ENCODE assay signal across 1 mouse cellular context in the genomic region with DNA sequence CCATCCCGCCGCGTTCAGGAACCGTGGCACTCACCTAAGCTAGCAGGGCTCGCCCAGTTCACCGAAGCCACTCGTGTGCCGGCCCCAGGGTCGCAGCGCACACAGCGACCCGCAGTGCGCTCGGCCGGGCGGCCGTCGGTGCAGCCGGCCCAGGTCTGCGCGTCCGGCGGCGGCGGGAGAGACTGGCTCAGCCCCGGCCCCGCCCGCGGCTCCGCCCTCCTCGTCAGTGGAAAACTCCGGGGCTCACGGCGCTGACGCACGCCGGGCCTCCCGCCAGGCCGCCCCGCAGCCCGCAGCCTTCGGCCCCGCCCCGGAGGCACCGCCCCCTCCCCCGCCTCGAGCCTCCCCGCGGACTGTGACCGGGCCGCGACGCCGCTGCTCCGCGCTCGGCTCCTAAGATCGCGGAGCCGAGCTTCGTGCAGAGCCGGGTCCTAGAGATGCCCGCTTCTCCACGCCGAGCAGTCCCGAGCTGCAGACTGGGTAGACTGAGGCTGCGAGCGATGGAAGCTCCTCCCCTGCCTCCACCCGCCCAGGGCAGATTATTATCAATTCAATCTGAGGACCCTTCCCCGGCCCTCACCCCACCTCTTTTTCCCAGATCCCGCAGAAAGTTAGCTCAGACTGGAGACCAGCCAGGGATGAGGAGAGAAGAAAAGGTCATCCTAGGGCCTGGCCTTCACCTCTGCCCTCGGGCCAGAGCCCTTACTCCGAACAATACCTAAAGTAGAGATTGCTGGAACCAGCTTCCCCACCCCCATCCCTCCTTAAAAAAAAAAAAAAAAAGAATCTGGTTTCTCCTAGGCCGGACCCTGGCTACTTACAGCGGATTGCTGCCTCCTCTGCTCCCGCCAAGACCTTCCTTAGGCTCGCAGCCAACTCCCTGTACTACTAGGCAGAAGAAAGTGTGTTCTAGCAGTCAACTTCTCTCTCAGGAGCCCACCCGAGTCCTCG.
TF ChIP-seq lines count a peak whose summit lies in the region.

No protein-coding gene starts in this region.

TF ChIP-seq in C2C12, 6 proteins besides CTCF, POLR2A, EP300 and RAD21:
- TF ChIP-seq CEBPB (IDR thresholded peaks at IDR 0.05; ENCODE audit: low read depth) (no peak), MYOD1 (IDR thresholded peaks at IDR 0.05; ENCODE audit: control insufficient read depth, insufficient read length, low read depth) (no peak), MAX (IDR thresholded peaks at IDR 0.05) (no peak), MYOG (IDR thresholded peaks at IDR 0.05; ENCODE audit: control insufficient read depth, extremely low read depth, insufficient read length) (no peak), FOSL1 (IDR thresholded peaks at IDR 0.05; ENCODE audit: insufficient read depth, low read length, poor library complexity, severe bottlenecking) (no peak), USF1 (IDR thresholded peaks at IDR 0.05; ENCODE audit: low read depth) (no peak)
